Mouse (Mus musculus): Measurements from ENCODE around the gene Impg1.

Gene Impg1

GRCm38 (mm10) chr9:80299031-80299430, 166.2 kb downstream of the Impg1 start:
- in situ Hi-C loops (cut with MboI; ENCODE audit: low pct_unique_long_range_greater_than_20kb in 1 of 2, low sequenced_read_pairs in 2 of 2, unreplicated experiment in 1 of 2): no loop called here

- in situ Hi-C loops (cut with MboI; ENCODE audit: low pct_unique_long_range_greater_than_20kb in 1 of 2, low sequenced_read_pairs in 2 of 2, unreplicated experiment in 1 of 2): no loop called here
Observed at GRCm38 (mm10) chr9:80296086-80296485, 169.2 kb downstream of the Impg1 start.

- in situ Hi-C loops (cut with MboI; ENCODE audit: low pct_unique_long_range_greater_than_20kb in 1 of 2, low sequenced_read_pairs in 2 of 2, unreplicated experiment in 1 of 2): no loop called here
Observed at GRCm38 (mm10) chr9:80293056-80293584, 172.2 kb downstream of the Impg1 start.

GRCm38 (mm10) chr9:80286845-80287244, 178.4 kb downstream of the Impg1 start:
- in situ Hi-C loops (cut with MboI; ENCODE audit: low pct_unique_long_range_greater_than_20kb in 1 of 2, low sequenced_read_pairs in 2 of 2, unreplicated experiment in 1 of 2): no loop called here

GRCm38 (mm10) chr9:80284539-80285174, 180.6 kb downstream of the Impg1 start:
- in situ Hi-C loops (cut with MboI; ENCODE audit: low pct_unique_long_range_greater_than_20kb in 1 of 2, low sequenced_read_pairs in 2 of 2, unreplicated experiment in 1 of 2): no loop called here

- in situ Hi-C loops (cut with MboI; ENCODE audit: low pct_unique_long_range_greater_than_20kb in 1 of 2, low sequenced_read_pairs in 2 of 2, unreplicated experiment in 1 of 2): no loop called here
Observed at GRCm38 (mm10) chr9:80282426-80282825, 182.9 kb downstream of the Impg1 start.

- in situ Hi-C loops (cut with MboI; ENCODE audit: low pct_unique_long_range_greater_than_20kb in 1 of 2, low sequenced_read_pairs in 2 of 2, unreplicated experiment in 1 of 2): no loop called here
Observed at GRCm38 (mm10) chr9:80280724-80281123, 184.6 kb downstream of the Impg1 start.

GRCm38 (mm10) chr9:80277770-80278169, 187.5 kb downstream of the Impg1 start:
- in situ Hi-C loops (cut with MboI; ENCODE audit: low pct_unique_long_range_greater_than_20kb in 1 of 2, low sequenced_read_pairs in 2 of 2, unreplicated experiment in 1 of 2): no loop called here

GRCm38 (mm10) chr9:80277157-80277556, 188.1 kb downstream of the Impg1 start:
- in situ Hi-C loops (cut with MboI; ENCODE audit: low pct_unique_long_range_greater_than_20kb in 1 of 2, low sequenced_read_pairs in 2 of 2, unreplicated experiment in 1 of 2): no loop called here

- in situ Hi-C loops (cut with MboI; ENCODE audit: low pct_unique_long_range_greater_than_20kb in 1 of 2, low sequenced_read_pairs in 2 of 2, unreplicated experiment in 1 of 2): no loop called here
Observed at GRCm38 (mm10) chr9:80275772-80276134, 189.5 kb downstream of the Impg1 start.

- in situ Hi-C loops (cut with MboI; ENCODE audit: low pct_unique_long_range_greater_than_20kb in 1 of 2, low sequenced_read_pairs in 2 of 2, unreplicated experiment in 1 of 2): no loop called here
Observed at GRCm38 (mm10) chr9:80275053-80275771, 190.1 kb downstream of the Impg1 start.

- in situ Hi-C loops (cut with MboI; ENCODE audit: low pct_unique_long_range_greater_than_20kb in 1 of 2, low sequenced_read_pairs in 2 of 2, unreplicated experiment in 1 of 2): no loop called here
Observed at GRCm38 (mm10) chr9:80272951-80273350, 192.3 kb downstream of the Impg1 start.

- in situ Hi-C loops (cut with MboI; ENCODE audit: low pct_unique_long_range_greater_than_20kb in 1 of 2, low sequenced_read_pairs in 2 of 2, unreplicated experiment in 1 of 2): no loop called here
Observed at GRCm38 (mm10) chr9:80269596-80269995, 195.7 kb downstream of the Impg1 start.

- in situ Hi-C loops (cut with MboI; ENCODE audit: low pct_unique_long_range_greater_than_20kb in 1 of 2, low sequenced_read_pairs in 2 of 2, unreplicated experiment in 1 of 2): no loop called here
Observed at GRCm38 (mm10) chr9:80266507-80266906, 198.8 kb downstream of the Impg1 start.

- in situ Hi-C loops (cut with MboI; ENCODE audit: low pct_unique_long_range_greater_than_20kb in 1 of 2, low sequenced_read_pairs in 2 of 2, unreplicated experiment in 1 of 2): no loop called here
Observed at GRCm38 (mm10) chr9:80266086-80266485, 199.2 kb downstream of the Impg1 start.

Data from mouse embryonic stem cell (cell line).